Mouse (Mus musculus) thymus, postnatal 25 days (tissue): Measurements from ENCODE around the gene Vps33b.
"Not testable (repeated sequence)": the region's sequence is repeated elsewhere in the genome, so short reads cannot be mapped to it uniquely, and the experiment has no call there.

Experiments
- DNase-seq: peaks from one replicate; pipeline ENCODE4 v3.0.0; 2022

Gene Vps33b

DNA sequence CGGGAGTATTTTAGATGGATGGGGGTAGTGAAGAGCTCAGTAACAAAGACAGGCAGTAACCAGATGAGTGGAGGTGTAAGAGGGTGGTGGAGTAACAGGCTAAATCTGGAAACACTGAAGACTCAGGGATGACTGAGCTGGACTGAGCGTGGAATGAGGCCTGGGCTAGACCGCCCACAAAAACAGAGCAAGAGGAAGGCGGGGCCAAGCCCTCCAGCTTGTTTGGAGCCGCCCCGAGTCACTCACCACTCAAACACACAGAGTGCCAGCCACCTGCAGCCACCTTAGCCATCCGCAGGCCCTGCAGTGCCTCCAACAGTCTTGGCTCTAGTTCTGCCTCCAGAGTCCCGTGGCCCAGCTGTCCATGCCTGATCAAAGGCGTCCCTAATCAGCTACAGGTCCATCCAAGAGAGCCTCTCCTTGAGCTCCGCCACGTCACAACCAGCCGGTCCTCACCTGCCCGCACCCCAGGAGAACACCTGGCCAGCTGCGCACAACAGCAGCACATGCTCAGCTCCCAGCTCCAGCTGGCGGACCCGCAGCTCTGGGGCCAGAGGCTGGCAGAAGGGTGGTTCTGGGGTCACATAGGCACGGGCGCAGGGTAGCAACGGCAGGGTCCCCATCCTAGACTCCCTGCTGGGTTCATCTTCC is 50.5 kb downstream of the Vps33b start:
- no peak for DNase-seq

DNA sequence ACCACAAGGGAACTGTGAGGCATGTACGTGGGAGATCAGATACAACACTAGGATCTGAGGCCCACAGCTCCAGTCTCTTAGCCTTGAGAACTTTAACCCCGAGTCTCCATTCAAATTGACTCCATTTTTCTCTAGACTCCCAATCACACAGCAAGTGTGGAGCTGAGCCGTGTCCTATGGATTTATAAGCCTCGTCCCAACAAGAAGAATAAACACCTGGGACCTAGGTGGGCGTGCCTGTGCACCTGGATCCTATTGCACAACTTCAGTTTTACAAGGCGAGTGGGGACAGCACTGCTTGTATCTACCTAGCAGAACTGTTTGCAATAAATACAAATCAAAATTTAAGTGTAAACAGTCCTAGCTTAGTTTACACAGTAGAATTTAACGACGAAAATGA is 53.9 kb downstream of the Vps33b start:
- no peak for DNase-seq

DNA sequence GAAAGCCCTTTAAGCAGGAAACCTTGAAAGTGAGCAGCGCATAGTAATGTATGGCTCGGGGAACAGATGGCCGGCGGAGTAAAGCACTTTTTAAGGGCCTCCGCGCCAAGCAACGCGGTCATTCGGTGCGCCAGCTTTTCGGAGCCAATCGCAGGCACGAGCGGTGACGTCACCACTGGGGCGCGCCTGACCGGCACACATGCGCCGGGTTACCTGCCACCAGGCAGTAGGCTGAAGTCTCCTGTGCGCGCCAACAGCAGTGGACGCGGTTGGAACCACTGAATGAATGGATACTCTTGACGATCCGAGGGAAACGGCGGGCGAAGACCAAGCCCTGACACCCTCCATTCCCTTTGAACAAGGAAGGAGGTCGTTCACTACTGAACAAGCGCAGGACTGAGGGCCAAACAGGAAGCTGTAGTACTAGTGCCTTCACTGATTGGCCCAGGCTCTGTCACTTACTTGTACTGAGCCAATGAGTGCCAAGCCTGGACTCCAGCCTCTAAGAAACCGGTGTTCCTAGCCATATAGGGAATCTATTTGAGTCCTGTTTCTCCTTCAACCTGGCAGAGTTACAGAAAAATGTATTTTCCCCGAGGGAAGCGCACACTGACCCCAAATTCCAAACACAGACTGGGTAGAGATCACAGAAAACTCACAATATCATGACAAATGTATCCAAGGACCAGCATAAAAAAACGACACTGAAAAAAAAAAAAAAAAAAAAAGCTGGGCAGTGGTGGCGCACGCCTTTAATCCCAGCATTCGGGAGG is 54.8 kb downstream of the Vps33b start, which contains the start of gene Rccd1:
Gene Rccd1 (minus strand): TSS at position 412 of the 773 bp plus-strand sequence.
- peak; percentile 92 for DNase-seq

DNA sequence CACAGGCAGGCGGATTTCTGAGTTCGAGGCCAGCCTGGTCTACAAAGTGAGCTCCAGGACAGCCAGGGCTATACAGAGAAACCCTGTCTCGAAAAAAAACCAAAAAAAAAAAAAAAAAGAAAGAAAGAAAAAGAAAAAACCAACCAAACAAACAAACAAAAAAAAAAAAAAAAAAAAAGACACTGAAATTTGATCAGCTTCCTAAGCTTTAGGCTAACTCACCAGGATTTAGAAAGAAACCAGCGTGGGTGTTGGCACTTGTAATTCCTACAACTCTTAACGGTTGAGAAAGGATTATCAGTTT is 55.3 kb downstream of the Vps33b start:
- not testable (repeated sequence) for DNase-seq

DNA sequence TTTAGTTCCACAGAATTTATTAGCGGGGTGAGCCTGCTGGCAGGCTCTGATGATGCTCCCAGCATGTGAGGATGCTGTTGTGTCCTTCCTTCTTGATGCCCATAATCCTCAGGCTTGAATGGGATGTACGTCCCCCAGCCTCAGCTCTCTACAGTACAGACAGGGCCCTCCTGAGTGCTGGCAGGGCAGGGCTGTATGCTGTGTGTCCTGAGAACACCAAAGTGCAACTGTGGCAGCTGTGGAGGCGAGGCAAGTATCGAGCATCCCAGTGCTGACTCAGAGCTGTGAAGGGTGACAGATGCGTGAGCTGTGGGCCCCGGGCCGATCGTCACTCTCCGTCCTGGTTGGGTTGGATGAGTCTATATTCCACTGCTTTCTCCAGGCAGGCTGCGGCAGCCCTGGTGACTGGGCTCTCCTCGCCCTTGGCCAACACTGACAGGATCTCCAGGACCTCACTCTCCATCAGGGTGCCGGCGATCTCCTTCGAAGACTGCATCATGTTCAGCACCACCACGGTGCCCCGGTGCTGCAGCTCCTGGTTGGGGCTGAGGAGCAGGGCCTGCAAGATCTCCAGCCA is 55.9 kb downstream of the Vps33b start:
- DNase-seq, result no peak

DNA sequence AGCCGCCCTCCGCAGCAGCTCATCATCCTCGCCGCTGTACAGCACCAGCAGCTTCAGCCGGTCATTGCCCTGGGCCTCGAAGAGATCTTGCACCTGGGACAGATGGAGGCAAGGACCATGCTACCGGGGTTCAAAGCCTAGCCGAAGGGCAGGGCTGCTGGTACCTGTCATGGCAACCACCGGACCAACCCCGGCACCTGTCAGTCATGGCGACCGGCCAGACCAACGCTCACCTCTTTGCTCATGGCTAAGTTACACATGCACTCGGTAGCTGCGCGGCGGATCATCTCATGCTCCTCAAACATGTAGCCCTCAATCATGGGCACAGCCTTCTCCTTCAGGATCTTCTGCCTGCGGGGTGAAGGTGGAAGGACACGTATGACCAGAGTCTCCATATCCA is 56.6 kb downstream of the Vps33b start:
- no peak for DNase-seq

DNA sequence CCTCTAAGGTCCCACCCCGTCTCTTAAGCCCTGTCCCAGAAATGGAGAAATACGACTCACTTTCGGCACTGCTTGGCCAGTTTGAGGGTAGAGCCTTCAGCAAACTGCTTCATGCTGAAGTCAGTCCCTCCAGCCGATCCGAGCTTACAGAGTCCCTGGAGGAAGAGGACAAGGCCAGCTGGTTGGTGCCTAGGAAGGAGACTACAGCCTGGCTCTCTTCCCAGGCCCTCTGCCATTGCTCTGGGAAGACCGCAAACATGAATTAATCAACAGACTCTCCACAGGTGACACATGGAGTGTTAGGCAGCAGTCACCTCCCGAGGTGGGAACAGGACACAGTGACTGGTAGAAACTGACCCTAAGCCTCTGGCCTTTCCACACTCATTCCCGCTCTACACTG is 60.8 kb downstream of the Vps33b start:
- DNase-seq, result no peak

DNA sequence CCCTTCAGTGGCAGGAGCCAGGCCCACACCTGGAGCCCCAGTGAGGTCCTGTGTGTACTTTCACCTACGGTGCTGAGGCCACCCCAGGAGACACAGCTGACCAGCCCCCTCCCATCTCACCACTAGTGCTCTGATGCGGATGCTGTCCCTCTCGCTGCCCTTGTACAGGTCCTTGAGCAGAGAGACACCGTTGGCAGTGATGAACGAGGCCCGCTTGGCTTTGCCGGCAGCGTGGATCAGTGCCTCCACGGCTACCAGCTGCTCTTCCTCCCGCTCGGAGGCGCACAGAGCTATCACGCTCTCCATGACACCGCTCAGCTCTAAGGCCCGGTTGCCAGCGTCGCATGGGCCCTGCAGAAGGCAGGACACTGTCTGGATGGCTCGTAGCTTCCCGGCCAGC is 62.0 kb downstream of the Vps33b start:
- DNase-seq, result no peak

DNA sequence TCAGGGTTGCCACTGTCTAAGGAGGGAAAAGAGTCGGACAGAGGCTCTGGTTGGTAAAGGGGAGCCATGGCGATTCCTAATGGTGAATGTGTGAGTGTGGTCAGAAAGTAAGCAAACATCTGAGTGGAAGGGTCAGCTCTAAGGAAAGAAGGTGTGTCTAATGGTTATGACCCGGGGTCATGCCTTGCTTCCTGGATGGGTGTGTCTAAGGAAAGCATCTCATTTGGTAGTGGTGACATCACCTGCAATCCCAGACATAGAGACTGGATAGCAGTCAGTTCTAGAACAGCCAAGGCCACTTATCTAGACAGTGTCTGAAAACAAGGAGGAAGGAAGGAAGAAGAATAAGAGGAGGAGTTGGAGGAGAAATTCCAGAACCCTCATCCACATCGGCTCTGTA is 65.4 kb downstream of the Vps33b start:
- DNase-seq, result no peak

DNA sequence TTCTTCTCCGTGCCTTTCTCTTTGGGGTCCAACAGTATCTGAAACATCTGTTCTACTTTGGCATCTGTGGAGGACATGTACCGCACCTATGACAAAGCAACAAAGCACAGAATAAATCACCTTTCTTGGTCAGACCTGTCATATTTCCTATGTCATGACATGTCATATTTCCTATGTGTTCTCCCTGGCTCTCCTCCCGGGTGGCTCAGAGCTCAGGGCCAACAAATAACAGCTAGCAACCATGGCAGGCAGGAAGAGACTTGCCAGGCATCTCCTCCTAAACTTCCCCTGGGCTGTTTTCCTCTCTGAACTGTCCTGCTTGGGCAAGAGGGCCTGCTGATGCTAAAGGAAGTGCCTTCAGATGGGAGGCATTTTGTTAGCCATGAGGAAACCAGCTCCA is 67.5 kb downstream of the Vps33b start:
- no peak for DNase-seq

DNA sequence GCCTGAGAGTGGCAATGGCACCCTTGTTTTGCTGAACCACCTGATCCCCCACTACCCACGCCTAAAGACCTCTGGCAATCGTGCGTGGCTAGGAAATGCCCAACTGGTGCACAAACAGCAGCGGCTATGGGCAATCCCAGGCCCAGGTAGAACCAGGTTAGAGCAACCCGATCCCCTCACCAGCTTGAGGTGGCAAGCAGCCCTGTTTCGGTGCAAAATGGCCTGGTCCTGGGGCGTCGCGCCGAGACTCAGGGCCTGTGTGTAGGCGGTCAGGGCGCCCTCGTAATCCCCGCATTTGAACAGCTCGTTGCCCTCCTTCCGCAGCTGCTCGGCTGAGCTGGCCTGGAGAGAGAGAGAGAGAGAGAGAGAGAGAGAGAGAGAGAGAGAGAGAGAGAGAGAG is 69.9 kb downstream of the Vps33b start:
- peak; percentile 45 for DNase-seq

DNA sequence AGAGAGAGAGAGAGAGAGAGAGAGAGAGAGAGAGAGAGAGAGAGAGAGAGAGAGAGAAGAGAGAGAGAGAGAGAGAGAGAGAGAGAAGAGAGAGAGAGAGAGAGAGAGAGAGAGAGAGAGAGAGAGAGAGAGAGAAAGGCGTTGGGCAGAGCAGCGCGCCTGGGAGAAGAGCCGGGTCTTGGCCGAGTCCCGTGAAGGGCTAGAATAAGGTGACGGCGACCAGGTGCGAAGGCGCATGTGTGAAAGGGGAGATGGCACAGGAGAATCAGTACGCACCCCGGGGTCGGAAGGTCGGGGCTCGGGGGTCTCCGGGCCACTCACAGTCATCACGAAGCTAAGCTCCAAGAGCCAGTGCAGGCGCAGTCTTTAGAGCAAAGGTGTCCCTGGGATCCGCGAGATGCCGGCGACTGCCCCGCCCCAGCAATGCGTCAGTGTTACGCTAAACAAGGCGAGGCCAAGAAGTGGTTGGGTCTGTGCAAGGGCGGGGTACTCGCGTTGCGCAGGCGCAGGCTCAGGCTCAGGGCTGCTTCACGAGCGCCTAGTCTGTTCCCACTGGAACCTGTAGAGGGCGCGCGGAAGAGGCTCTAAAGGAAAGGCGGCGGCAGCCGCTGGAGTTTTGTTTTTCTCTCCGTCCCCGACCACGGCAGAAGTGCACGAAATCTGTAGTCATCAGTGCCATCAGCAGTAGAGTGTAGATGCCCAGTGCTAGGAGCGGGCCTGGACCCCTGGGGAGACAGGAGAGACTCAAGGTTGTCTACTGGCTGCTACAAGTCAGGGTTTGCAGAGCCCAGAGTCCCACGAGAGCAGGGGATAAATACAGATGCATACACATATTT is 70.6 kb downstream of the Vps33b start:
- DNase-seq, result peak; percentile 99

DNA sequence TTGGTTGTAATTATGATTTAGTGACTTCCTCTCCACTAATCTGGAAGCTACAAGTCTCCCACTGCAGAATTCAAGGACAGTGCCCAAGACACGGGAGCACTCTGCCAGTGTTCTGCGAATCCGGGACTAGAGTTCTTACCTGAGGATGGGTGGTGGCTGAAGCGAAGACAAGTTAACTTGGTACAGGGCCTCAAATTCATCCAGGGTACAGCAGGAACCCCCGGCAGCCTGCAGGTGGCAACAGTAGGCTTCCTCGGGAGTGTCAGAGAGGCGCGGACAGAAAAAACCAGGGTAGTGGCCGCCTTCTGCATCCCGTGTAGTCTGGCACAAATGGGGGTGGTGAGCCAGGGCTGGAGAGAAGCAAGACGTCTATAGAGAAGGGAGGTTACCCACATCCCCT is 71.3 kb downstream of the Vps33b start, which contains the start of gene Unc45a:
Gene Unc45a (minus strand): TSS at position 213 of the 400 bp plus-strand sequence.
- peak; percentile 85 for DNase-seq
